Mouse (Mus musculus): ENCODE data around the gene Mdga1.

Mdga1 gene

GRCm38 (mm10) chr17:29883351-29883750 lies 86.5 kb downstream of the Mdga1 start:
- no peak for DNase-seq

GRCm38 (mm10) chr17:29882885-29883284 lies 87.0 kb downstream of the Mdga1 start:
- DNase-seq, result no peak

GRCm38 (mm10) chr17:29880251-29880650 lies 89.6 kb downstream of the Mdga1 start:
- DNase-seq, result no peak

- DNase-seq, result no peak
Measured at GRCm38 (mm10) chr17:29878990-29879389, 90.9 kb downstream of the Mdga1 start.

GRCm38 (mm10) chr17:29874082-29874679 lies 95.7 kb downstream of the Mdga1 start:
- no peak for DNase-seq

GRCm38 (mm10) chr17:29873580-29874015 lies 96.3 kb downstream of the Mdga1 start:
- DNase-seq, result peak; percentile 90

GRCm38 (mm10) chr17:29870316-29870715 lies 99.6 kb downstream of the Mdga1 start:
- no peak for DNase-seq

- DNase-seq, result no peak
Measured at GRCm38 (mm10) chr17:29865914-29866313, 104.0 kb downstream of the Mdga1 start.

- no peak for DNase-seq
Measured at GRCm38 (mm10) chr17:29864440-29864839, 105.4 kb downstream of the Mdga1 start.

- DNase-seq, result no peak
Measured at GRCm38 (mm10) chr17:29859788-29860283, 110.1 kb downstream of the Mdga1 start.

- no peak for DNase-seq
Measured at GRCm38 (mm10) chr17:29858764-29859163, 111.1 kb downstream of the Mdga1 start.

GRCm38 (mm10) chr17:29855702-29856580 lies 113.9 kb downstream of the Mdga1 start:
- no peak for DNase-seq

- DNase-seq, result no peak
Measured at GRCm38 (mm10) chr17:29854835-29855234, 115.1 kb downstream of the Mdga1 start.

- no peak for DNase-seq
Measured at GRCm38 (mm10) chr17:29854388-29854787, 115.5 kb downstream of the Mdga1 start.

- peak; percentile 92 for DNase-seq
Measured at GRCm38 (mm10) chr17:29852846-29853486, 116.9 kb downstream of the Mdga1 start.

GRCm38 (mm10) chr17:29849436-29849797 lies 120.5 kb downstream of the Mdga1 start:
- DNase-seq, result no peak

- peak; percentile 92 for DNase-seq
Measured at GRCm38 (mm10) chr17:29848793-29849435, 121.0 kb downstream of the Mdga1 start.

GRCm38 (mm10) chr17:29847291-29847690 lies 122.6 kb downstream of the Mdga1 start:
- no peak for DNase-seq

- peak; percentile 97 for DNase-seq
Measured at GRCm38 (mm10) chr17:29846284-29846683, 123.6 kb downstream of the Mdga1 start.

- peak; percentile 93 for DNase-seq
Measured at GRCm38 (mm10) chr17:29844949-29845348, 124.9 kb downstream of the Mdga1 start.

- DNase-seq, result no peak
Measured at GRCm38 (mm10) chr17:29843419-29844162, 126.3 kb downstream of the Mdga1 start.

Measured in heart, adult 11 months (tissue).